Mouse (Mus musculus): Measurements from ENCODE around the gene Bcl6b. TPM values are rescaled to one million over a fixed set of nuclear protein-coding genes. Genes with fewer than 3 reads are reported as not detected.

The Bcl6b gene
- total and polyA plus RNA-seq, 2 experiments from 2014 or later = 2.4 to 5.0 TPM

DNA sequence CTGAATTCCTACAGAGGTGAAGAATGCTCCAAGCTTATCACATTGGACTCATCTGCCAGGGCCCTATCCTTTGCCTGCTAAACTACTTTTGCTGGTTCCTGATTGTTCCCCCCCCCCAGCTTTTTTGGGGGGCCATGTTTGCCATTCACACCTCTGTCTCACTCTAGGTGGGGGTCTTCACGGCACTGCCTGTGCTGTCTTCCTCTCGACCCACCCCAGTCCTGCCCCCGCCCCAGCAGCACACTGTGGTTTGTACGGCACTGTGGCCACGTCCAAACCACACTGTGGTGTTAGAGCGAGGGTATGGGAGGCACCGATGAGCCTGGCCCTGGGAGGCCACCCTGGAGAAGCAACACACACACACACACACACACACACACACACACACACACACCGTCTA, 4.9 kb upstream of the Bcl6b start:
- TF ChIP-seq CTCF (IDR thresholded peaks at IDR 0.05; ENCODE audit: low read depth) = no peak
- Histone ChIP-seq H3K4me2 (ENCODE audit: low read depth, low read length) (0 out of 2 replicates have a peak overlapping the region, but pooled peaks have one; percentile 18), H3K4me3 (ENCODE audit: low read length) (no peak overlapping the region), H3K36me3 (ENCODE audit: insufficient read depth, low read length) (peaks cover 14% of the 10 kb centered on the region; the same call in 1 of the 2 replicates), H3K9me3 (ENCODE audit: low read length) (no peaks in the 10 kb centered on the region), H3K27ac (no peak overlapping the region), H3K4me1 (ENCODE audit: insufficient read depth, low read length) (peaks cover 10% of the 10 kb centered on the region), H3K9ac (replicated peaks; ENCODE audit: low read length) (no peak overlapping the region), H3K27me3 (ENCODE audit: insufficient read depth, low read length) (0 out of 2 replicates have a peak, but pooled peaks cover 4% of the 10 kb centered on the region)
- DNase-seq (ENCODE audit: low spot score) (no peak), ATAC-seq (no peak)
- WGBS = 81% methylated on average over 8 of the region's 8 CpGs

DNA sequence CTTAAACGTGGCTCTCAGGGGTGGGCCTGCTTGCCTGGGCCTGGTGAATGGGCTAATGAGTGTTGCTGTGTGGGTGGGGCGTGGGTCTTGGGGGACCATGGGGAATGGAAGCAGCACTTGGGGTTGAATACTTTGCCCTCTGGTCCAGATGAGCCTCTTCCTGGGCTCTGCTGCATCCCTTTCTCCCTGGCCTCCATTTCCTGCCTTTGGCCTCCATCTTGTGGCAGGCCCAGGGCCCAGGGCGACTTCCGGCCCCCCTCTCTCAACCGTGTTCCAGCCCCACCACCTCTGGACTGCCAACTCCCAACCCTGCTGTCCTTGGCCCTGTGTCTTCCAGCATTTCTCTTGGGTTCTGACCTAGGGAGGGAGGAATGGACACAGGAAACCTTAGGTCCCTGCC, 4.4 kb upstream of the Bcl6b start:
- H3K4me1 ChIP-seq (ENCODE audit: insufficient read depth, low read length) = peaks cover 10% of the 10 kb centered on the region
- ATAC-seq (no peak), DNase-seq (ENCODE audit: low spot score) (no peak)
- H3K4me3 ChIP-seq (ENCODE audit: low read length) = no peak overlapping the region
- no peak overlapping the region for H3K27ac ChIP-seq
- TF ChIP-seq CTCF (IDR thresholded peaks at IDR 0.05; ENCODE audit: low read depth) = no peak
- H3K9ac ChIP-seq (replicated peaks; ENCODE audit: low read length) = no peak overlapping the region
- no peaks in the 10 kb centered on the region for H3K9me3 ChIP-seq (ENCODE audit: low read length)
- H3K27me3 ChIP-seq (ENCODE audit: insufficient read depth, low read length) = 0 out of 2 replicates have a peak, but pooled peaks cover 6% of the 10 kb centered on the region
- H3K36me3 ChIP-seq (ENCODE audit: insufficient read depth, low read length) = peaks cover 14% of the 10 kb centered on the region; the same call in 1 of the 2 replicates
- H3K4me2 ChIP-seq (ENCODE audit: low read depth, low read length) = 0 out of 2 replicates have a peak overlapping the region, but pooled peaks have one; percentile 18
- 48% methylated on average over 5 of the region's 5 CpGs for WGBS

DNA sequence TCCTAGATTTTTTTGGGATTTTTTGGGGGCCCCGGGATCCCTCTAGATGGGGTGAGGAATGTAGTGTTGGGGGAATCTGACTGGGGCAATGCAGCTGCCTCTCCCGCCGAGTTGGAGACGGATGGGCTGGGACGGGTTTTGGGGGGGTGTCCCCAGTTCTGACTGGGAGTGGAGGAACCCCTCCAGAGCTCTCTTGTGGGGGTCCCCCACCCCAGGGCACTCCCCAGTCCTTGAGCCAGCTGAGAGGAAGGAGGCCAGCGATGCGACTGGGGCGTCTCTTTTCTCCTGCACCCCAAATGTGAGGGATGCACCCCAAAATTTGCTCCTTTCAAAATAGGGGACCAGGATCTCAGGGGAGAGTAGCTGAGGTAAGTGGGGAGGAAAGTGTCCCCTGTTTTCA, 3.4 kb upstream of the Bcl6b start:
- Histone ChIP-seq H3K4me2 (ENCODE audit: low read depth, low read length) (peak overlapping the region; percentile 61), H3K27ac (no peak overlapping the region), H3K9me3 (ENCODE audit: low read length) (no peaks in the 10 kb centered on the region), H3K4me3 (ENCODE audit: low read length) (peak overlapping the region; percentile 42), H3K36me3 (ENCODE audit: insufficient read depth, low read length) (peaks cover 14% of the 10 kb centered on the region; the same call in 1 of the 2 replicates), H3K27me3 (ENCODE audit: insufficient read depth, low read length) (0 out of 2 replicates have a peak, but pooled peaks cover 6% of the 10 kb centered on the region), H3K9ac (replicated peaks; ENCODE audit: low read length) (peak overlapping the region; percentile 61), H3K4me1 (ENCODE audit: insufficient read depth, low read length) (peaks cover 10% of the 10 kb centered on the region)
- DNase-seq (ENCODE audit: low spot score) (no peak), ATAC-seq (no peak)
- WGBS = 29% methylated on average over 8 of the region's 8 CpGs
- TF ChIP-seq CTCF (IDR thresholded peaks at IDR 0.05; ENCODE audit: low read depth) = no peak

DNA sequence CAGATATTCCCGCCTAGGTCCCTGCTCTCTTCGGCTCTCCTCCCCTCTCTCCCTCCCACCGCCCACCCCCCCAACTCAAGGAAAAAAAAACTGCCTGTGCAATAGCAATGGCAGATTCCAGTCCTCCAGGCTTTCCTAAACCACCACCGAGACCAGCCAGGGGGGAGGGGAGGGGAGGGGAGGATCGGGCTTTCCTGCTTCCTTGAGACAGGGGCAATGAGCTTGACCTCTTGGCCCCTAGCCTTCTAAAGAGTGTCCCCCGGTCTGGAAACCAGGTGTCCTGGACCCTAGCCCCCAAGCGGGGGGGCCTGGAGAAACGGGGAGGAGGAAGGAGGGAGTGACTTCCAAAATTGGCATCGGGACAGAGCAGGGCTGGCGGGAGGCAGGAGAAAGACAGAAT, 2.9 kb upstream of the Bcl6b start:
- peaks cover 10% of the 10 kb centered on the region for H3K4me1 ChIP-seq (ENCODE audit: insufficient read depth, low read length)
- peak overlapping the region; percentile 61 for H3K4me2 ChIP-seq (ENCODE audit: low read depth, low read length)
- H3K9me3 ChIP-seq (ENCODE audit: low read length) = no peaks in the 10 kb centered on the region
- 5% methylated on average over 10 of the region's 10 CpGs for WGBS
- peak overlapping the region; percentile 42 for H3K4me3 ChIP-seq (ENCODE audit: low read length)
- H3K27ac ChIP-seq = no peak overlapping the region
- peaks cover 14% of the 10 kb centered on the region; the same call in 1 of the 2 replicates for H3K36me3 ChIP-seq (ENCODE audit: insufficient read depth, low read length)
- TF ChIP-seq CTCF (IDR thresholded peaks at IDR 0.05; ENCODE audit: low read depth) = no peak
- ATAC-seq (0 out of 2 replicates have a peak, but pooled peaks have one; percentile 4), DNase-seq (ENCODE audit: low spot score) (peak; percentile 68)
- H3K9ac ChIP-seq (replicated peaks; ENCODE audit: low read length) = peak overlapping the region; percentile 61
- H3K27me3 ChIP-seq (ENCODE audit: insufficient read depth, low read length) = 0 out of 2 replicates have a peak, but pooled peaks cover 6% of the 10 kb centered on the region

DNA sequence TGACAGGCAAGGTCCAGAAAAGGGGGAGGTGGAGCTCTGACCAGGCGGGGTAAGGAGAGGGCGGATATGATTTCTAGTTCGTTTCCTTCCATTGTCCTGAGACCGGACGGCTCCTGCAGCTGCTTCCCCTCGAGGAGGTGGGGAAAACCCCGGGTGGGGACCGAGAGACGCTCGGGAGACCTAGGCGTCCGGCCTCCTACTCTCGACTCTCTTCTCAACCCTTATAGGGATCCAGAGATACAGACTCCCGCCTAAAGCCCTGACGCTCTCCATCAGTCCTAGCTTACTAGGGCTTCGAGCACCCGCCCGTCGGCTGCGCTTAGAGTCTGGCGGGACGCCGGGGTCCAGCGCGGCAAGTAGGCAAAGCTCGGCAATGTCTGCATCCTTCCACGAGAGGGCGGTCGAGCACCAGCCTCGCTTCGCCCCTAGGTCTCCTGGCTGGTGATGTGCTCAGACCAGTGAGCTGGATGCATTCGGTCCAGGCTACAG, 685 bp upstream of the Bcl6b start:
- peak; percentile 98 for TF ChIP-seq CTCF (IDR thresholded peaks at IDR 0.05; ENCODE audit: low read depth)
- Histone ChIP-seq H3K4me2 (ENCODE audit: low read depth, low read length) (peak overlapping the region; percentile 55; the same call in 1 of the 2 replicates), H3K27ac (no peak overlapping the region), H3K4me3 (ENCODE audit: low read length) (0 out of 2 replicates have a peak overlapping the region, but pooled peaks have one; percentile 7), H3K4me1 (ENCODE audit: insufficient read depth, low read length) (peaks cover 12% of the 10 kb centered on the region), H3K9ac (replicated peaks; ENCODE audit: low read length) (no peak overlapping the region), H3K9me3 (ENCODE audit: low read length) (no peaks in the 10 kb centered on the region), H3K36me3 (ENCODE audit: insufficient read depth, low read length) (0 out of 2 replicates have a peak, but pooled peaks cover 8% of the 10 kb centered on the region), H3K27me3 (ENCODE audit: insufficient read depth, low read length) (0 out of 2 replicates have a peak, but pooled peaks cover 6% of the 10 kb centered on the region)
- WGBS = 1% methylated on average over 32 of the region's 32 CpGs
- DNase-seq (ENCODE audit: low spot score) (peak; percentile 89), ATAC-seq (peak; percentile 47; the same call in 1 of the 2 replicates)

GRCm38 (mm10) chr11:70228828-70229227, 770 bp downstream of the Bcl6b start:
- DNase-seq (ENCODE audit: low spot score) = peak; percentile 87
- Histone ChIP-seq H3K9me3 (ENCODE audit: low read length) (no peaks in the 10 kb centered on the region), H3K4me2 (ENCODE audit: low read depth, low read length) (peak overlapping the region; percentile 55), H3K27me3 (ENCODE audit: insufficient read depth, low read length) (0 out of 2 replicates have a peak, but pooled peaks cover 6% of the 10 kb centered on the region), H3K4me1 (ENCODE audit: insufficient read depth, low read length) (peaks cover 12% of the 10 kb centered on the region), H3K27ac (peak overlapping the region; percentile 51; the same call in 1 of the 2 replicates), H3K4me3 (ENCODE audit: low read length) (peak overlapping the region; percentile 30), H3K36me3 (ENCODE audit: insufficient read depth, low read length) (no peaks in the 10 kb centered on the region), H3K9ac (replicated peaks; ENCODE audit: low read length) (peak overlapping the region; percentile 24; the same call in 1 of the 2 replicates)
- ATAC-seq = peak; percentile 51; the same call in 1 of the 2 replicates
- WGBS = under 1% methylated on average over 19 of the region's 19 CpGs
- TF ChIP-seq CTCF (IDR thresholded peaks at IDR 0.05; ENCODE audit: low read depth) = peak; percentile 14

Measured in hindbrain, postnatal 0 days (tissue).